Mouse (Mus musculus) hindbrain, embryonic 13.5 days (tissue): ENCODE results near the gene Mrps34. TPM values are rescaled to one million over a fixed set of nuclear protein-coding genes. Genes with fewer than 3 reads are reported as not detected.

Source experiments
- ATAC-seq: fragments of 200-750 bp; cut with Nextera tagmentation; 2 replicates; pipeline ENCODE4 v1.8.0; 2017; ENCODE audit warnings: moderate TSS enrichment; ENCODE audit not compliant: low FRiP score
- H3K27ac ChIP-seq: fragments of 300-500 bp; sonication (generic); 2 replicates; pipeline ENCODE4 v1.5.1; 2015; ENCODE audit warnings: inconsistent platforms, mild to moderate bottlenecking, moderate library complexity
- H3K27me3 ChIP-seq: fragments of 300-500 bp; sonication (generic); 2 replicates; pipeline ENCODE4 v1.6.1; 2015; ENCODE audit warnings: mild to moderate bottlenecking, inconsistent platforms
- H3K36me3 ChIP-seq: fragments of 300-500 bp; sonication (generic); 2 replicates; pipeline ENCODE4 v1.6.1; 2015; ENCODE audit warnings: mild to moderate bottlenecking, inconsistent platforms
- H3K4me1 ChIP-seq: fragments of 300-500 bp; sonication (generic); replicated peaks from 2 replicates; pipeline ENCODE4 v1.6.1; 2015; ENCODE audit warnings: inconsistent platforms
- H3K4me2 ChIP-seq: fragments of 300-500 bp; sonication (generic); 2 replicates; pipeline ENCODE4 v1.6.1; 2015; ENCODE audit warnings: inconsistent platforms, mild to moderate bottlenecking, moderate library complexity
- H3K4me3 ChIP-seq: fragments of 300-500 bp; sonication (generic); 2 replicates; pipeline ENCODE4 v1.5.1; 2015; ENCODE audit warnings: mild to moderate bottlenecking, inconsistent platforms
- H3K9ac ChIP-seq: fragments of 300-500 bp; sonication (generic); 2 replicates; pipeline ENCODE4 v1.6.1; 2015; ENCODE audit warnings: mild to moderate bottlenecking, inconsistent platforms
- H3K9me3 ChIP-seq: fragments of 300-500 bp; sonication (generic); 2 replicates; pipeline ENCODE4 v1.6.1; 2016; ENCODE audit warnings: inconsistent platforms
- WGBS: fragments of 180-500 bp; shearing (Covaris S2); methylation state at CpG from one replicate; pipeline ENCODE4 v1.1.7; 2015; 5-methylcytosine and 5-hydroxymethylcytosine counted together
- polyA plus RNA-seq: library from polyadenylated mRNA; unstranded; fragments of >200 nt; fragmentation: Nextera tagmentation; extraction: Ambion mirVana; gene quantifications from 2 replicates; pipeline ENCODE4 v1.2.1, GENCODE M21; 2015

The Mrps34 gene
- polyA plus RNA-seq, 1 experiment from 2014 or later = 77.6 TPM

- H3K4me1 ChIP-seq = peaks cover 39% of the 10 kb centered on the region
- peaks cover 44% of the 10 kb centered on the region for H3K36me3 ChIP-seq
- 24% methylated on average over 22 of the region's 22 CpGs for WGBS
- H3K9me3 ChIP-seq = no peaks in the 10 kb centered on the region
- ATAC-seq = no peak
- H3K4me3 ChIP-seq = peak overlapping the region; percentile 86
- H3K27ac ChIP-seq = 0 out of 2 replicates have a peak overlapping the region, but pooled peaks have one; percentile 23
- H3K4me2 ChIP-seq = peak overlapping the region; percentile 96
- H3K9ac ChIP-seq = peak overlapping the region; percentile 77
- H3K27me3 ChIP-seq = no peaks in the 10 kb centered on the region
Observed at GRCm38 (mm10) chr17:24885356-24886133, 9.4 kb upstream of the Mrps34 start.

GRCm38 (mm10) chr17:24886134-24886931 lies 8.6 kb upstream of the Mrps34 start, which contains the start of the genes Nubp2 and Spsb3:
Nubp2 (minus strand) TSS chr17:24886349.
Spsb3 (plus strand) TSS chr17:24886643.
- peaks cover 39% of the 10 kb centered on the region for H3K4me1 ChIP-seq
- no peaks in the 10 kb centered on the region for H3K9me3 ChIP-seq
- ATAC-seq = peak; percentile 98
- H3K27ac ChIP-seq = peak within 1 kb of the TSS; percentile 85
- H3K9ac ChIP-seq = peak within 1 kb of the TSS; percentile 94
- peak within 1 kb of the TSS; percentile 92 for H3K4me3 ChIP-seq
- peaks cover 52% of the 10 kb centered on the region for H3K36me3 ChIP-seq
- under 1% methylated on average over 69 of the region's 69 CpGs for WGBS
- peak within 1 kb of the TSS; percentile 96 for H3K4me2 ChIP-seq
- H3K27me3 ChIP-seq = no peaks in the 10 kb centered on the region

- Histone ChIP-seq H3K9ac (peak overlapping the region; percentile 94), H3K27me3 (no peaks in the 10 kb centered on the region), H3K4me2 (peak overlapping the region; percentile 87), H3K4me3 (peak overlapping the region; percentile 92), H3K27ac (peak overlapping the region; percentile 85), H3K9me3 (no peaks in the 10 kb centered on the region), H3K4me1 (peaks cover 39% of the 10 kb centered on the region), H3K36me3 (peaks cover 58% of the 10 kb centered on the region)
- WGBS = under 1% methylated on average over 18 of the region's 18 CpGs
- peak; percentile 62 for ATAC-seq
Observed at GRCm38 (mm10) chr17:24886932-24887271, 8.0 kb upstream of the Mrps34 start.

- H3K4me3 ChIP-seq = peak overlapping the region; percentile 92
- ATAC-seq = peak; percentile 9
- peaks cover 39% of the 10 kb centered on the region for H3K4me1 ChIP-seq
- 72% methylated on average over 18 of the region's 18 CpGs for WGBS
- no peaks in the 10 kb centered on the region for H3K27me3 ChIP-seq
- peak overlapping the region; percentile 87 for H3K4me2 ChIP-seq
- peaks cover 60% of the 10 kb centered on the region for H3K36me3 ChIP-seq
- no peaks in the 10 kb centered on the region for H3K9me3 ChIP-seq
- peak overlapping the region; percentile 85; the same call in 1 of the 2 replicates for H3K27ac ChIP-seq
- H3K9ac ChIP-seq = peak overlapping the region; percentile 94
Observed at GRCm38 (mm10) chr17:24887291-24888080, 7.4 kb upstream of the Mrps34 start.

- H3K9me3 ChIP-seq = no peaks in the 10 kb centered on the region
- WGBS = 94% methylated on average over 3 of the region's 3 CpGs
- 0 out of 2 replicates have a peak overlapping the region, but pooled peaks have one; percentile 87 for H3K4me2 ChIP-seq
- no peaks in the 10 kb centered on the region for H3K27me3 ChIP-seq
- H3K4me1 ChIP-seq = peaks cover 47% of the 10 kb centered on the region
- no peak for ATAC-seq
- H3K4me3 ChIP-seq = no peak overlapping the region
- H3K9ac ChIP-seq = no peak overlapping the region
- H3K36me3 ChIP-seq = peaks cover 60% of the 10 kb centered on the region
- no peak overlapping the region for H3K27ac ChIP-seq
Observed at GRCm38 (mm10) chr17:24888862-24889261, 6.1 kb upstream of the Mrps34 start.

GRCm38 (mm10) chr17:24890151-24891092 lies 4.5 kb upstream of the Mrps34 start:
- no peak overlapping the region for H3K27ac ChIP-seq
- H3K9me3 ChIP-seq = no peaks in the 10 kb centered on the region
- peaks cover 52% of the 10 kb centered on the region for H3K36me3 ChIP-seq
- H3K27me3 ChIP-seq = no peaks in the 10 kb centered on the region
- no peak for ATAC-seq
- WGBS = 90% methylated on average over 19 of the region's 19 CpGs
- H3K9ac ChIP-seq = no peak overlapping the region
- no peak overlapping the region; the same call in 1 of the 2 replicates for H3K4me3 ChIP-seq
- peaks cover 46% of the 10 kb centered on the region for H3K4me1 ChIP-seq
- H3K4me2 ChIP-seq = no peak overlapping the region

- H3K4me3 ChIP-seq = no peak overlapping the region
- WGBS = 89% methylated on average over 13 of the region's 13 CpGs
- no peaks in the 10 kb centered on the region for H3K9me3 ChIP-seq
- no peak overlapping the region for H3K4me2 ChIP-seq
- no peak overlapping the region for H3K27ac ChIP-seq
- H3K36me3 ChIP-seq = peaks cover 52% of the 10 kb centered on the region
- H3K27me3 ChIP-seq = no peaks in the 10 kb centered on the region
- H3K4me1 ChIP-seq = peaks cover 49% of the 10 kb centered on the region
- ATAC-seq = no peak
- H3K9ac ChIP-seq = no peak overlapping the region; the same call in 1 of the 2 replicates
Observed at GRCm38 (mm10) chr17:24891321-24891720, 3.6 kb upstream of the Mrps34 start.

GRCm38 (mm10) chr17:24892785-24893184 lies 2.1 kb upstream of the Mrps34 start:
- no peak overlapping the region for H3K9ac ChIP-seq
- no peak overlapping the region for H3K4me3 ChIP-seq
- no peak overlapping the region for H3K27ac ChIP-seq
- no peak overlapping the region for H3K4me2 ChIP-seq
- H3K27me3 ChIP-seq = no peaks in the 10 kb centered on the region
- 92% methylated on average over 12 of the region's 12 CpGs for WGBS
- no peaks in the 10 kb centered on the region for H3K9me3 ChIP-seq
- H3K4me1 ChIP-seq = peaks cover 52% of the 10 kb centered on the region
- no peak for ATAC-seq
- H3K36me3 ChIP-seq = peaks cover 58% of the 10 kb centered on the region

GRCm38 (mm10) chr17:24893276-24893675 lies 1.6 kb upstream of the Mrps34 start:
- ATAC-seq = no peak
- 0 out of 2 replicates have a peak overlapping the region, but pooled peaks have one; percentile 96 for H3K9ac ChIP-seq
- peaks cover 63% of the 10 kb centered on the region for H3K36me3 ChIP-seq
- no peak overlapping the region for H3K4me3 ChIP-seq
- no peaks in the 10 kb centered on the region for H3K27me3 ChIP-seq
- WGBS = 91% methylated on average over 2 of the region's 2 CpGs
- no peak overlapping the region for H3K4me2 ChIP-seq
- peaks cover 52% of the 10 kb centered on the region for H3K4me1 ChIP-seq
- no peak overlapping the region for H3K27ac ChIP-seq
- H3K9me3 ChIP-seq = no peaks in the 10 kb centered on the region

GRCm38 (mm10) chr17:24894061-24894994 lies 588 bp upstream of the Mrps34 start:
- peaks cover 49% of the 10 kb centered on the region for H3K4me1 ChIP-seq
- peak overlapping the region; percentile 91 for H3K27ac ChIP-seq
- H3K36me3 ChIP-seq = peaks cover 68% of the 10 kb centered on the region
- peak overlapping the region; percentile 100 for H3K4me2 ChIP-seq
- H3K27me3 ChIP-seq = no peaks in the 10 kb centered on the region
- 12% methylated on average over 31 of the region's 31 CpGs for WGBS
- H3K9me3 ChIP-seq = no peaks in the 10 kb centered on the region
- peak; percentile 38 for ATAC-seq
- peak overlapping the region; percentile 96 for H3K9ac ChIP-seq
- peak overlapping the region; percentile 70 for H3K4me3 ChIP-seq
